Mouse (Mus musculus): ENCODE results near the gene Trim65. TPM values are rescaled to one million over a fixed set of nuclear protein-coding genes. Genes with fewer than 3 reads are reported as not detected.

Trim65 gene
- polyA plus RNA-seq, 1 experiment from 2014 or later: 3.1 TPM

GRCm38 (mm10) chr11:116143468-116143867, 12.5 kb upstream of the Trim65 start:
- WGBS: 93% methylated on average over 3 of the region's 3 CpGs

GRCm38 (mm10) chr11:116142211-116142991, 11.5 kb upstream of the Trim65 start:
- no peak overlapping the region for H3K9ac ChIP-seq (ENCODE audit: low read depth, low read length)
- WGBS: 69% methylated on average over 10 of the region's 10 CpGs
- TF ChIP-seq CTCF (IDR thresholded peaks at IDR 0.05; ENCODE audit: low read depth): no peak
- H3K4me1 ChIP-seq (replicated peaks; ENCODE audit: control insufficient read depth, insufficient read depth, low read length): no peaks in the 10 kb centered on the region
- H3K4me2 ChIP-seq (replicated peaks; ENCODE audit: low read depth): no peak overlapping the region
- no peak overlapping the region for H3K27ac ChIP-seq (ENCODE audit: low read depth, low read length)
- ATAC-seq: no peak
- no peak overlapping the region for H3K4me3 ChIP-seq (ENCODE audit: low read depth, low read length)
- H3K36me3 ChIP-seq (ENCODE audit: control insufficient read depth, insufficient read depth): peaks cover 40% of the 10 kb centered on the region
- no peaks in the 10 kb centered on the region for H3K9me3 ChIP-seq (ENCODE audit: control insufficient read depth)
- H3K27me3 ChIP-seq (replicated peaks; ENCODE audit: control insufficient read depth, insufficient read depth, low read length): no peaks in the 10 kb centered on the region

More at GRCm38 (mm10) chr11:116143468-116143867, 12.5 kb upstream of the Trim65 start:
- H3K4me3 ChIP-seq (ENCODE audit: low read depth, low read length): no peak overlapping the region
- no peak overlapping the region for H3K9ac ChIP-seq (ENCODE audit: low read depth, low read length)
- TF ChIP-seq CTCF (IDR thresholded peaks at IDR 0.05; ENCODE audit: low read depth): no peak
- H3K9me3 ChIP-seq (ENCODE audit: control insufficient read depth): no peaks in the 10 kb centered on the region
- no peaks in the 10 kb centered on the region for H3K27me3 ChIP-seq (replicated peaks; ENCODE audit: control insufficient read depth, insufficient read depth, low read length)
- no peak overlapping the region for H3K4me2 ChIP-seq (replicated peaks; ENCODE audit: low read depth)
- no peaks in the 10 kb centered on the region for H3K4me1 ChIP-seq (replicated peaks; ENCODE audit: control insufficient read depth, insufficient read depth, low read length)
- peaks cover 50% of the 10 kb centered on the region for H3K36me3 ChIP-seq (ENCODE audit: control insufficient read depth, insufficient read depth)
- ATAC-seq: no peak
- H3K27ac ChIP-seq (ENCODE audit: low read depth, low read length): no peak overlapping the region

GRCm38 (mm10) chr11:116138468-116139138, 7.7 kb upstream of the Trim65 start, which contains the start of gene Mrpl38:
Gene Mrpl38 (minus strand): TSS chr11:116138868.
- Histone ChIP-seq H3K4me3 (ENCODE audit: low read depth, low read length) (peak within 1 kb of the TSS; percentile 89), H3K4me2 (replicated peaks; ENCODE audit: low read depth) (peak within 1 kb of the TSS; percentile 83), H3K9me3 (ENCODE audit: control insufficient read depth) (no peaks in the 10 kb centered on the region), H3K36me3 (ENCODE audit: control insufficient read depth, insufficient read depth) (peaks cover 26% of the 10 kb centered on the region; the same call in 1 of the 2 replicates), H3K4me1 (replicated peaks; ENCODE audit: control insufficient read depth, insufficient read depth, low read length) (no peaks in the 10 kb centered on the region), H3K9ac (ENCODE audit: low read depth, low read length) (peak within 1 kb of the TSS; percentile 51), H3K27me3 (replicated peaks; ENCODE audit: control insufficient read depth, insufficient read depth, low read length) (no peaks in the 10 kb centered on the region), H3K27ac (ENCODE audit: low read depth, low read length) (peak within 1 kb of the TSS; percentile 17)
- WGBS: under 1% methylated on average over 54 of the region's 60 CpGs
- TF ChIP-seq CTCF (IDR thresholded peaks at IDR 0.05; ENCODE audit: low read depth): peak; percentile 90
- ATAC-seq: peak; percentile 95

DNA sequence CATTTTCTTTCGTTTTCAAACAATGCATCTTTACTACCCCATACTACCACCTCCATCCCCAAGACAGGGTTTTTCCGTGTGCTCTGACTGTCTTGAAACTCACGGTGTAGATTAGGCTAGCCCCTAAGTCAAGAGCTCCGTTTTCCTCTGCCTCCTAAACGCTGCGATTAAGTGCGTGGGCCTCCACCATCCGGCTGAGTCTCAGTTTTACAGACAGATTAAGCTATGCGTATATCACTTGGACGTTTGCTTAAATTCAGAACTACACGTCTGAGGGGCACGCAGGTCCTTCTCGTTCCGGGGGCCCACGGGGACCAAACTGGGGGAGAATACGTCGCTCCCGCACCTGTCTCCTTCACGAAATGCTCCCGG, 7.2 kb upstream of the Trim65 start:
- peak overlapping the region; percentile 83 for H3K4me2 ChIP-seq (replicated peaks; ENCODE audit: low read depth)
- no peaks in the 10 kb centered on the region for H3K27me3 ChIP-seq (replicated peaks; ENCODE audit: control insufficient read depth, insufficient read depth, low read length)
- peaks cover 27% of the 10 kb centered on the region; the same call in 1 of the 2 replicates for H3K36me3 ChIP-seq (ENCODE audit: control insufficient read depth, insufficient read depth)
- peak overlapping the region; percentile 17 for H3K27ac ChIP-seq (ENCODE audit: low read depth, low read length)
- peak overlapping the region; percentile 51 for H3K9ac ChIP-seq (ENCODE audit: low read depth, low read length)
- TF ChIP-seq CTCF (IDR thresholded peaks at IDR 0.05; ENCODE audit: low read depth): no peak
- no peak for ATAC-seq
- no peaks in the 10 kb centered on the region for H3K4me1 ChIP-seq (replicated peaks; ENCODE audit: control insufficient read depth, insufficient read depth, low read length)
- H3K4me3 ChIP-seq (ENCODE audit: low read depth, low read length): peak overlapping the region; percentile 89
- WGBS: 1% methylated on average over 20 of the region's 20 CpGs
- H3K9me3 ChIP-seq (ENCODE audit: control insufficient read depth): no peaks in the 10 kb centered on the region

DNA sequence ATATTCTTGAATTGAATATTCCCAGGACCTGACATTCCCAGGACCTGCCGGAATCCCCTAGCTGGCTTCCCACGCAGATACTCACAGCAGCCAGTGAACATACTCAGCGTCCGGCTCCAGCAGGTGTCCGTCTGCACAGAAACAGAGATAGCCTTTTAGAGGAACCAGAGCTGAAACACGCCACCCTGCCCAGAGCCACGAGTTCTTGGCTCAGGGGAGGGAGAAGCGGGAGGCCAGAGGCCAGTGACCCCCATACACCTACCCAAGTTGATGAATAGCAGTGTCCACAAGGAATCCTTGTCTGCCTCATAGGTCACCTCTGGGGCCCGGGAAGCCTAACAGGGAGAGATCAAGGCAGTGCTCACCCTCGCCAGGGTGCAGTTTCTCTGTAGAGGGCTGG, 3.2 kb upstream of the Trim65 start:
- no peak overlapping the region for H3K4me3 ChIP-seq (ENCODE audit: low read depth, low read length)
- H3K36me3 ChIP-seq (ENCODE audit: control insufficient read depth, insufficient read depth): peaks cover 26% of the 10 kb centered on the region; the same call in 1 of the 2 replicates
- 89% methylated on average over 10 of the region's 10 CpGs for WGBS
- no peak overlapping the region for H3K4me2 ChIP-seq (replicated peaks; ENCODE audit: low read depth)
- H3K9ac ChIP-seq (ENCODE audit: low read depth, low read length): no peak overlapping the region
- H3K27ac ChIP-seq (ENCODE audit: low read depth, low read length): no peak overlapping the region
- no peaks in the 10 kb centered on the region for H3K27me3 ChIP-seq (replicated peaks; ENCODE audit: control insufficient read depth, insufficient read depth, low read length)
- peaks cover 6% of the 10 kb centered on the region for H3K4me1 ChIP-seq (replicated peaks; ENCODE audit: control insufficient read depth, insufficient read depth, low read length)
- H3K9me3 ChIP-seq (ENCODE audit: control insufficient read depth): no peaks in the 10 kb centered on the region
- no peak for TF ChIP-seq CTCF (IDR thresholded peaks at IDR 0.05; ENCODE audit: low read depth)
- no peak for ATAC-seq

- H3K27me3 ChIP-seq (replicated peaks; ENCODE audit: control insufficient read depth, insufficient read depth, low read length): no peaks in the 10 kb centered on the region
- H3K4me2 ChIP-seq (replicated peaks; ENCODE audit: low read depth): no peak overlapping the region
- no peaks in the 10 kb centered on the region for H3K9me3 ChIP-seq (ENCODE audit: control insufficient read depth)
- no peak overlapping the region for H3K9ac ChIP-seq (ENCODE audit: low read depth, low read length)
- no peak for ATAC-seq
- H3K27ac ChIP-seq (ENCODE audit: low read depth, low read length): no peak overlapping the region
- H3K4me1 ChIP-seq (replicated peaks; ENCODE audit: control insufficient read depth, insufficient read depth, low read length): peaks cover 8% of the 10 kb centered on the region
- no peak for TF ChIP-seq CTCF (IDR thresholded peaks at IDR 0.05; ENCODE audit: low read depth)
- peaks cover 26% of the 10 kb centered on the region; the same call in 1 of the 2 replicates for H3K36me3 ChIP-seq (ENCODE audit: control insufficient read depth, insufficient read depth)
- no peak overlapping the region for H3K4me3 ChIP-seq (ENCODE audit: low read depth, low read length)
- 72% methylated on average over 5 of the region's 5 CpGs for WGBS
Observed at GRCm38 (mm10) chr11:116133497-116133896, 2.6 kb upstream of the Trim65 start.

Measured in intestine, postnatal 0 days (tissue).